Mouse (Mus musculus): Measurements from ENCODE around the gene Tmprss7. TPM values are rescaled to one million over a fixed set of nuclear protein-coding genes. Genes with fewer than 3 reads are reported as not detected.

Tmprss7 gene
- polyA plus RNA-seq, 1 experiment = 0.05 TPM

- H3K4me3 ChIP-seq (ENCODE audit: extremely low read depth, insufficient read depth, insufficient read length) = no peak overlapping the region
- H3K27ac ChIP-seq (ENCODE audit: insufficient read depth, low read length) = no peak overlapping the region
- H3K27me3 ChIP-seq (ENCODE audit: control insufficient read depth, insufficient read depth, low read length) = no peaks in the 10 kb centered on the region
- no peaks in the 10 kb centered on the region for H3K4me1 ChIP-seq (ENCODE audit: control insufficient read depth, insufficient read depth, insufficient read length)
- WGBS = 48% methylated on average over 4 of the region's 4 CpGs
- TF ChIP-seq CTCF (IDR thresholded peaks at IDR 0.05; ENCODE audit: extremely low read depth, insufficient read depth, insufficient read length, insufficient replicate concordance) (no peak), POLR2A (IDR thresholded peaks at IDR 0.05; ENCODE audit: low read depth, low read length) (no peak)
- no peak for DNase-seq (ENCODE audit: low read depth in 1 of 2, low spot score in 2 of 2)
- no peaks in the 10 kb centered on the region for H3K36me3 ChIP-seq (ENCODE audit: control insufficient read depth, insufficient read depth, low read length)
Observed at GRCm38 (mm10) chr16:45690178-45690577, 3.3 kb downstream of the Tmprss7 start.

- Histone ChIP-seq H3K27me3 (ENCODE audit: control insufficient read depth, insufficient read depth, low read length) (no peaks in the 10 kb centered on the region), H3K4me1 (ENCODE audit: control insufficient read depth, insufficient read depth, insufficient read length) (no peaks in the 10 kb centered on the region), H3K4me3 (ENCODE audit: extremely low read depth, insufficient read depth, insufficient read length) (no peak overlapping the region), H3K36me3 (ENCODE audit: control insufficient read depth, insufficient read depth, low read length) (no peaks in the 10 kb centered on the region), H3K27ac (ENCODE audit: insufficient read depth, low read length) (no peak overlapping the region)
- no peak for TF ChIP-seq CTCF (IDR thresholded peaks at IDR 0.05; ENCODE audit: extremely low read depth, insufficient read depth, insufficient read length, insufficient replicate concordance)
- no peak for TF ChIP-seq POLR2A (IDR thresholded peaks at IDR 0.05; ENCODE audit: low read depth, low read length)
- no peak for DNase-seq (ENCODE audit: low read depth in 1 of 2, low spot score in 2 of 2)
- WGBS = 84% methylated on average over 3 of the region's 3 CpGs
Observed at GRCm38 (mm10) chr16:45686833-45687232, 6.6 kb downstream of the Tmprss7 start.

GRCm38 (mm10) chr16:45685295-45685694 is 8.2 kb downstream of the Tmprss7 start:
- Histone ChIP-seq H3K4me1 (ENCODE audit: control insufficient read depth, insufficient read depth, insufficient read length) (no peaks in the 10 kb centered on the region), H3K36me3 (ENCODE audit: control insufficient read depth, insufficient read depth, low read length) (no peaks in the 10 kb centered on the region), H3K4me3 (ENCODE audit: extremely low read depth, insufficient read depth, insufficient read length) (no peak overlapping the region), H3K27ac (ENCODE audit: insufficient read depth, low read length) (no peak overlapping the region), H3K27me3 (ENCODE audit: control insufficient read depth, insufficient read depth, low read length) (no peaks in the 10 kb centered on the region)
- TF ChIP-seq POLR2A (IDR thresholded peaks at IDR 0.05; ENCODE audit: low read depth, low read length) (no peak), CTCF (IDR thresholded peaks at IDR 0.05; ENCODE audit: extremely low read depth, insufficient read depth, insufficient read length, insufficient replicate concordance) (no peak)
- DNase-seq (ENCODE audit: low read depth in 1 of 2, low spot score in 2 of 2) = no peak
- 91% methylated on average over 3 of the region's 3 CpGs for WGBS

GRCm38 (mm10) chr16:45684815-45685214 is 8.6 kb downstream of the Tmprss7 start:
- peak; percentile 58; the same call in 1 of the 2 replicates for TF ChIP-seq CTCF (IDR thresholded peaks at IDR 0.05; ENCODE audit: extremely low read depth, insufficient read depth, insufficient read length, insufficient replicate concordance)
- TF ChIP-seq POLR2A (IDR thresholded peaks at IDR 0.05; ENCODE audit: low read depth, low read length) = no peak
- Histone ChIP-seq H3K4me3 (ENCODE audit: extremely low read depth, insufficient read depth, insufficient read length) (no peak overlapping the region), H3K27ac (ENCODE audit: insufficient read depth, low read length) (no peak overlapping the region), H3K27me3 (ENCODE audit: control insufficient read depth, insufficient read depth, low read length) (no peaks in the 10 kb centered on the region), H3K4me1 (ENCODE audit: control insufficient read depth, insufficient read depth, insufficient read length) (no peaks in the 10 kb centered on the region), H3K36me3 (ENCODE audit: control insufficient read depth, insufficient read depth, low read length) (no peaks in the 10 kb centered on the region)
- WGBS = 13% methylated on average over 8 of the region's 8 CpGs
- peak in 1 of 2 experiments; percentile 44 for DNase-seq (ENCODE audit: low read depth in 1 of 2, low spot score in 2 of 2)

GRCm38 (mm10) chr16:45676462-45676861 is 17.0 kb downstream of the Tmprss7 start:
- no peaks in the 10 kb centered on the region for H3K36me3 ChIP-seq (ENCODE audit: control insufficient read depth, insufficient read depth, low read length)
- DNase-seq (ENCODE audit: low read depth in 1 of 2, low spot score in 2 of 2) = no peak
- TF ChIP-seq CTCF (IDR thresholded peaks at IDR 0.05; ENCODE audit: extremely low read depth, insufficient read depth, insufficient read length, insufficient replicate concordance) = no peak
- TF ChIP-seq POLR2A (IDR thresholded peaks at IDR 0.05; ENCODE audit: low read depth, low read length) = no peak
- H3K27me3 ChIP-seq (ENCODE audit: control insufficient read depth, insufficient read depth, low read length) = no peaks in the 10 kb centered on the region
- no peaks in the 10 kb centered on the region for H3K4me1 ChIP-seq (ENCODE audit: control insufficient read depth, insufficient read depth, insufficient read length)
- 6% methylated on average over 1 of the region's 1 CpGs for WGBS
- no peak overlapping the region for H3K4me3 ChIP-seq (ENCODE audit: extremely low read depth, insufficient read depth, insufficient read length)
- no peak overlapping the region for H3K27ac ChIP-seq (ENCODE audit: insufficient read depth, low read length)

- Histone ChIP-seq H3K27ac (ENCODE audit: insufficient read depth, low read length) (no peak overlapping the region), H3K36me3 (ENCODE audit: control insufficient read depth, insufficient read depth, low read length) (no peaks in the 10 kb centered on the region), H3K4me1 (ENCODE audit: control insufficient read depth, insufficient read depth, insufficient read length) (no peaks in the 10 kb centered on the region), H3K4me3 (ENCODE audit: extremely low read depth, insufficient read depth, insufficient read length) (no peak overlapping the region), H3K27me3 (ENCODE audit: control insufficient read depth, insufficient read depth, low read length) (no peaks in the 10 kb centered on the region)
- WGBS = 80% methylated on average over 4 of the region's 4 CpGs
- TF ChIP-seq CTCF (IDR thresholded peaks at IDR 0.05; ENCODE audit: extremely low read depth, insufficient read depth, insufficient read length, insufficient replicate concordance) = no peak
- no peak for TF ChIP-seq POLR2A (IDR thresholded peaks at IDR 0.05; ENCODE audit: low read depth, low read length)
- DNase-seq (ENCODE audit: low read depth in 1 of 2, low spot score in 2 of 2) = no peak
Observed at GRCm38 (mm10) chr16:45670005-45670404, 23.5 kb downstream of the Tmprss7 start.

- no peak overlapping the region for H3K4me3 ChIP-seq (ENCODE audit: extremely low read depth, insufficient read depth, insufficient read length)
- DNase-seq (ENCODE audit: low read depth in 1 of 2, low spot score in 2 of 2) = no peak
- no peaks in the 10 kb centered on the region for H3K36me3 ChIP-seq (ENCODE audit: control insufficient read depth, insufficient read depth, low read length)
- 12% methylated on average over 3 of the region's 3 CpGs for WGBS
- no peaks in the 10 kb centered on the region for H3K27me3 ChIP-seq (ENCODE audit: control insufficient read depth, insufficient read depth, low read length)
- H3K27ac ChIP-seq (ENCODE audit: insufficient read depth, low read length) = no peak overlapping the region
- no peak for TF ChIP-seq CTCF (IDR thresholded peaks at IDR 0.05; ENCODE audit: extremely low read depth, insufficient read depth, insufficient read length, insufficient replicate concordance)
- TF ChIP-seq POLR2A (IDR thresholded peaks at IDR 0.05; ENCODE audit: low read depth, low read length) = no peak
- H3K4me1 ChIP-seq (ENCODE audit: control insufficient read depth, insufficient read depth, insufficient read length) = no peaks in the 10 kb centered on the region
Observed at GRCm38 (mm10) chr16:45668178-45668577, 25.3 kb downstream of the Tmprss7 start.

Measured in spleen, adult 2 months (tissue).